Mouse (Mus musculus): ENCODE measurements at regions not wholly inside any gene's neighbourhood (a gene's known extent, or its start where the extent isn't known, plus 50 kb on each side); places are given as distances from the start of the nearest gene placed in this dataset.

DNA sequence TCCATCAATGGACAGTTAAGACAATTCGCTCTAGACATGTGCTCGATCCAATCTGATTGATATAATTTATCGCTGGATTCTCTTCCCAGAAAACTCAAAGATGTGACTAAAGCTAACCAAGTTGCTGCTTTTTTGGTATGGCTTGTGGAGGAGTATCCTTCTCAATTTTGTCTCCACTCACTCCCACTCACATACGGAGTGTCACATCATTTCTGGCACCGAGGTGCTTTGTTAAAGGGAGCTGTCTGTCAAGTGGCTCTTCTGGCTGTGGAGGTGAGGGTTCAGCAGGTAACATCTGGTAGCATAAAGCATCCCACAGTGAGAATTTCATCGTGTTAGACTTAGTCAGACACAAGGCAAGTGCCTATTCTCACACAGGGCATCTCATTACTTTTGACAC, 120.2 kb upstream of the Plppr1 start:
- Histone ChIP-seq H3K4me3 (ENCODE audit: insufficient read depth, poor library complexity, severe bottlenecking) (no peak overlapping the region), H3K79me2 (ENCODE audit: control insufficient read depth, insufficient read depth) (no peaks in the 10 kb centered on the region), H3K36me3 (ENCODE audit: control insufficient read depth, insufficient read depth) (no peaks in the 10 kb centered on the region), H3K27me3 (ENCODE audit: control insufficient read depth, insufficient read depth, insufficient read length) (no peaks in the 10 kb centered on the region), H3ac (ENCODE audit: control insufficient read depth, insufficient read length, low read depth) (no peak overlapping the region), H3K79me3 (ENCODE audit: low read depth) (no peaks in the 10 kb centered on the region)
- TF ChIP-seq CTCF (IDR thresholded peaks at IDR 0.05; ENCODE audit: control insufficient read depth, insufficient read depth, insufficient read length) (no peak), MAX (IDR thresholded peaks at IDR 0.05) (no peak), MYOG (IDR thresholded peaks at IDR 0.05; ENCODE audit: control insufficient read depth, extremely low read depth, insufficient read length) (no peak), CEBPB (IDR thresholded peaks at IDR 0.05; ENCODE audit: low read depth) (no peak)

DNA sequence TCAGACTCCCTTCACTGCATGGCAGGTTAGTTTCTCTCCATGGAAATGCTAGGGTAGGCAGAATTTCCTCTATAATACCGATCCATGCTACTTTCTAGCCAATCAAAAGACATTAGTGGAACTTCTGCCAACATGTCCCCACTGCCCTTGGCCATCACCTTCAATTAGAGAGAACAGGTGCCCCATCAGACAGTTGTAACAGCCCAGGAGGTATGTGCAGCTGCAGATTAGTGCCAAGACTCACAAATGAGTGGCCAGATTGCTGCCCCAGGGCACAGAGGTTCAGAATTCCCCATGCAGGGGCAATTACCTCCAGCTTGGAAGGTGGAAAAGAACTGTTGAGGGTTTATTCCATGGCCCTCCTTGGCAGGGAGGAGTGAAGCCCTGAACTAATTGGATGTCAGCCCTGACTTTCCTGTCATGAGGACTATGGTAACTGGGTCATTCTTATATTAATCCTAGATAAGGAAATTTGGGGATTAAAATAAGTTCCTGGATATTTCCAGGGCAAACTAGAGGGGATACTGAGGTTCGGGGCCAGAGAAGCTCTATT, 113.7 kb upstream of the Plppr1 start:
- Histone ChIP-seq H3K79me2 (ENCODE audit: control insufficient read depth, insufficient read depth) (no peaks in the 10 kb centered on the region), H3K4me3 (ENCODE audit: insufficient read depth, poor library complexity, severe bottlenecking) (no peak overlapping the region), H3K79me3 (ENCODE audit: low read depth) (no peaks in the 10 kb centered on the region), H3K27me3 (ENCODE audit: control insufficient read depth, insufficient read depth, insufficient read length) (no peaks in the 10 kb centered on the region), H3ac (ENCODE audit: control insufficient read depth, insufficient read length, low read depth) (no peak overlapping the region), H3K36me3 (ENCODE audit: control insufficient read depth, insufficient read depth) (no peaks in the 10 kb centered on the region)
- no peak for TF ChIP-seq CEBPB (IDR thresholded peaks at IDR 0.05; ENCODE audit: low read depth)
- no peak for TF ChIP-seq FOSL1 (IDR thresholded peaks at IDR 0.05; ENCODE audit: insufficient read depth, low read length, poor library complexity, severe bottlenecking)
- TF ChIP-seq MAX (IDR thresholded peaks at IDR 0.05) = no peak
- no peak for TF ChIP-seq CTCF (IDR thresholded peaks at IDR 0.05; ENCODE audit: control insufficient read depth, insufficient read depth, insufficient read length)
- no peak for TF ChIP-seq MYOD1 (IDR thresholded peaks at IDR 0.05; ENCODE audit: control insufficient read depth, insufficient read length, low read depth)
- no peak for TF ChIP-seq USF1 (IDR thresholded peaks at IDR 0.05; ENCODE audit: low read depth)
- TF ChIP-seq MYOG (IDR thresholded peaks at IDR 0.05; ENCODE audit: control insufficient read depth, extremely low read depth, insufficient read length) = no peak

DNA sequence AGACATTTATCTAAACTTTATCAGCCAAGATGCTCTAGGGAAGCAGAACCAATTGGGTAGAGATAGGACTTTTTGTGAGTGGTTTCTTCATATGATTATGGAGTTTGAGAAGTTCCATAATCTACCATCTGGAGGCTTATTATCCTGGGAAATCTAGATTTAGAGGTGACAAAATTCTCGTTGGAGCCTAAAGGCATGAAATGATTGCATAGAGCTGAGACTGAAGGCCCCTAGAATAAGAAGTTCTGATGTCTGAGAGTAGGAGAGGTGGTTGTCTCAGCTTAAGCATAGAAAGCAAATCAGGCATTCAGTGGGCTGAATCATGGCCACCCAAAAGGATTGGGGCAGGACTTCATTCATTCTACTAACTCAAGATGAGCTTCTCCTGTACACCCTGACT, 106.1 kb upstream of the Plppr1 start:
- H3ac ChIP-seq (ENCODE audit: control insufficient read depth, insufficient read length, low read depth) = no peak overlapping the region
- no peaks in the 10 kb centered on the region for H3K27me3 ChIP-seq (ENCODE audit: control insufficient read depth, insufficient read depth, insufficient read length)
- no peak overlapping the region for H3K4me3 ChIP-seq (ENCODE audit: insufficient read depth, poor library complexity, severe bottlenecking)
- no peaks in the 10 kb centered on the region for H3K79me2 ChIP-seq (ENCODE audit: control insufficient read depth, insufficient read depth)
- H3K36me3 ChIP-seq (ENCODE audit: control insufficient read depth, insufficient read depth) = no peaks in the 10 kb centered on the region
- TF ChIP-seq MYOG (IDR thresholded peaks at IDR 0.05; ENCODE audit: control insufficient read depth, extremely low read depth, insufficient read length) = no peak
- TF ChIP-seq CEBPB (IDR thresholded peaks at IDR 0.05; ENCODE audit: low read depth) = no peak
- no peak for TF ChIP-seq USF1 (IDR thresholded peaks at IDR 0.05; ENCODE audit: low read depth)
- TF ChIP-seq CTCF (IDR thresholded peaks at IDR 0.05; ENCODE audit: control insufficient read depth, insufficient read depth, insufficient read length) = no peak
- no peak for TF ChIP-seq MAX (IDR thresholded peaks at IDR 0.05)
- no peak for TF ChIP-seq FOSL1 (IDR thresholded peaks at IDR 0.05; ENCODE audit: insufficient read depth, low read length, poor library complexity, severe bottlenecking)
- no peak for TF ChIP-seq MYOD1 (IDR thresholded peaks at IDR 0.05; ENCODE audit: control insufficient read depth, insufficient read length, low read depth)
- H3K79me3 ChIP-seq (ENCODE audit: low read depth) = no peaks in the 10 kb centered on the region

DNA sequence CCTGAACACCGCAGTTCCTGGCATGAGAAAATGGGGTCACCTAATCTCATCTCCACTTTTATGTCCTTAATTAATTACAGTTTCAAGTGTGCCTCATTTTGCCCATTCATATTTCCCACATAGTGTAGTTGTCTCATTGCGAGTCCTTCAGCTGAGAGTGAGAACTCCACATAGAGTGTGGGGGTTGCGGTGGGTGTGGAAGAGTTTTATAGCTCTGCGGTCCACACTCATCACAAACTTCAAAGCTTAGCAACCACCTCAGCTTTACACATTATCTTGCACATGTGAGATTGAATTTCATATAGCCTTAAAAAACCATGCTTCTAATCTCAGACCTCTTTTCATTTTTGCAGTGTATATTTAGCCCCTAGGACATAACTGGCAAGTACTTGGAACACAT, 83.3 kb upstream of the Plppr1 start:
- Histone ChIP-seq H3K27me3 (ENCODE audit: control insufficient read depth, insufficient read depth, insufficient read length) (no peaks in the 10 kb centered on the region), H3K79me3 (ENCODE audit: low read depth) (no peaks in the 10 kb centered on the region)
- TF ChIP-seq MAX (IDR thresholded peaks at IDR 0.05) (no peak), FOSL1 (IDR thresholded peaks at IDR 0.05; ENCODE audit: insufficient read depth, low read length, poor library complexity, severe bottlenecking) (no peak), CEBPB (IDR thresholded peaks at IDR 0.05; ENCODE audit: low read depth) (no peak), USF1 (IDR thresholded peaks at IDR 0.05; ENCODE audit: low read depth) (no peak), CTCF (IDR thresholded peaks at IDR 0.05; ENCODE audit: control insufficient read depth, insufficient read depth, insufficient read length) (no peak), MYOG (IDR thresholded peaks at IDR 0.05; ENCODE audit: control insufficient read depth, extremely low read depth, insufficient read length) (no peak), MYOD1 (IDR thresholded peaks at IDR 0.05; ENCODE audit: control insufficient read depth, insufficient read length, low read depth) (no peak)

DNA sequence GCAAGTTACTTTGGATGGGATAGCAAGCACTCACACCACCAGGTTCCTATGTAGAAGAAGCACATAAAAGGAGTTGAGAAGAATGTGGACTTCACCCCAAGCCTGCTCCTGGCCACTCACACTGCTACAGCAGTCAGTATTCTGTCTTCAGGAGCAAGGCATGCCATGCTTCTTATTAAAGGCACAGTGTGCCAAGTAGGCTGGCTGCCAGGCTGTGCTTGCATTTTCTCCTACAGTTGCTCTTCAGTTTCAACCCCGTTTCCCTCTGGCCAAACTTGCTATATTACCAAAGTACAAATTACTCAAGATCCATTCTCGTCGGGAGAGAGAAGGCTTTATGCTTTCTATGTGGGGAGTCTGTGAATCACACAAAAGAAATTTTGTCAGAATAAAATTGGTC, 67.1 kb upstream of the Plppr1 start:
- no peak for TF ChIP-seq MYOG (IDR thresholded peaks at IDR 0.05; ENCODE audit: control insufficient read depth, extremely low read depth, insufficient read length)
- no peak for TF ChIP-seq USF1 (IDR thresholded peaks at IDR 0.05; ENCODE audit: low read depth)
- TF ChIP-seq CTCF (IDR thresholded peaks at IDR 0.05; ENCODE audit: control insufficient read depth, insufficient read depth, insufficient read length) = no peak
- no peak for TF ChIP-seq FOSL1 (IDR thresholded peaks at IDR 0.05; ENCODE audit: insufficient read depth, low read length, poor library complexity, severe bottlenecking)
- no peak for TF ChIP-seq MAX (IDR thresholded peaks at IDR 0.05)
- no peak for TF ChIP-seq MYOD1 (IDR thresholded peaks at IDR 0.05; ENCODE audit: control insufficient read depth, insufficient read length, low read depth)
- TF ChIP-seq CEBPB (IDR thresholded peaks at IDR 0.05; ENCODE audit: low read depth) = no peak
- H3ac ChIP-seq (ENCODE audit: control insufficient read depth, insufficient read length, low read depth) = no peak overlapping the region
- H3K27me3 ChIP-seq (ENCODE audit: control insufficient read depth, insufficient read depth, insufficient read length) = no peaks in the 10 kb centered on the region
- H3K79me3 ChIP-seq (ENCODE audit: low read depth) = no peaks in the 10 kb centered on the region
- H3K4me3 ChIP-seq (ENCODE audit: insufficient read depth, poor library complexity, severe bottlenecking) = no peak overlapping the region
- no peaks in the 10 kb centered on the region for H3K79me2 ChIP-seq (ENCODE audit: control insufficient read depth, insufficient read depth)
- H3K36me3 ChIP-seq (ENCODE audit: control insufficient read depth, insufficient read depth) = no peaks in the 10 kb centered on the region

More for the DNA sequence above, 83.3 kb upstream of the Plppr1 start:
- Histone ChIP-seq H3K79me2 (ENCODE audit: control insufficient read depth, insufficient read depth) (no peaks in the 10 kb centered on the region), H3ac (ENCODE audit: control insufficient read depth, insufficient read length, low read depth) (no peak overlapping the region), H3K4me3 (ENCODE audit: insufficient read depth, poor library complexity, severe bottlenecking) (no peak overlapping the region), H3K36me3 (ENCODE audit: control insufficient read depth, insufficient read depth) (no peaks in the 10 kb centered on the region)

Data from C2C12 (cell line).